Mouse (Mus musculus): ENCODE measurements around the gene Rdh16f1. TPM values are rescaled to one million over a fixed set of nuclear protein-coding genes. Genes with fewer than 3 reads are reported as not detected.

The Rdh16f1 gene
- polyA plus RNA-seq, 1 experiment from 2014 or later, result 0.15 TPM

- H3K27me3 ChIP-seq, result no peaks in the 10 kb centered on the region
- no peak for DNase-seq
- no peak overlapping the region for H3K4me2 ChIP-seq
- no peak overlapping the region for H3K27ac ChIP-seq
- H3K36me3 ChIP-seq, result no peaks in the 10 kb centered on the region
- H3K9ac ChIP-seq, result no peak overlapping the region
- H3K9me3 ChIP-seq (replicated peaks), result no peaks in the 10 kb centered on the region
- WGBS (ENCODE audit: insufficient replicate concordance), result 29% methylated on average over 5 of the region's 5 CpGs
- H3K4me1 ChIP-seq (replicated peaks), result peaks cover 95% of the 10 kb centered on the region
- no peak for ATAC-seq (ENCODE audit: low read depth)
- H3K4me3 ChIP-seq (replicated peaks), result no peak overlapping the region
These were observed 25.2 kb upstream of the Rdh16f1 start for GRCm38 (mm10) chr10:127734434-127734833.

GRCm38 (mm10) chr10:127736266-127736665, 23.3 kb upstream of the Rdh16f1 start:
- Histone ChIP-seq H3K4me1 (replicated peaks) (peaks cover 94% of the 10 kb centered on the region), H3K4me2 (no peak overlapping the region), H3K27me3 (no peaks in the 10 kb centered on the region), H3K4me3 (replicated peaks) (no peak overlapping the region), H3K27ac (peak overlapping the region; percentile 35), H3K9ac (no peak overlapping the region), H3K36me3 (peaks cover under 1% of the 10 kb centered on the region; the same call in 1 of the 2 replicates), H3K9me3 (replicated peaks) (no peaks in the 10 kb centered on the region)
- 40% methylated on average over 2 of the region's 2 CpGs for WGBS (ENCODE audit: insufficient replicate concordance)
- ATAC-seq (ENCODE audit: low read depth), result no peak
- DNase-seq, result no peak

GRCm38 (mm10) chr10:127736916-127737315, 22.7 kb upstream of the Rdh16f1 start:
- Histone ChIP-seq H3K4me2 (no peak overlapping the region), H3K9ac (no peak overlapping the region), H3K4me1 (replicated peaks) (peaks cover 90% of the 10 kb centered on the region), H3K9me3 (replicated peaks) (no peaks in the 10 kb centered on the region), H3K27ac (peak overlapping the region; percentile 15; the same call in 1 of the 2 replicates), H3K36me3 (peaks cover 7% of the 10 kb centered on the region), H3K4me3 (replicated peaks) (no peak overlapping the region), H3K27me3 (no peaks in the 10 kb centered on the region)
- DNase-seq (no peak), ATAC-seq (ENCODE audit: low read depth) (no peak)
- WGBS (ENCODE audit: insufficient replicate concordance), result 35% methylated on average over 4 of the region's 4 CpGs

- Histone ChIP-seq H3K9me3 (replicated peaks) (no peaks in the 10 kb centered on the region), H3K4me2 (no peak overlapping the region), H3K27ac (0 out of 2 replicates have a peak overlapping the region, but pooled peaks have one; percentile 15), H3K36me3 (peaks cover 14% of the 10 kb centered on the region), H3K9ac (no peak overlapping the region), H3K4me3 (replicated peaks) (no peak overlapping the region), H3K4me1 (replicated peaks) (peaks cover 83% of the 10 kb centered on the region), H3K27me3 (no peaks in the 10 kb centered on the region)
- ATAC-seq (ENCODE audit: low read depth) (no peak), DNase-seq (no peak)
- WGBS (ENCODE audit: insufficient replicate concordance), result 11% methylated on average over 2 of the region's 2 CpGs
These were observed 22.0 kb upstream of the Rdh16f1 start for GRCm38 (mm10) chr10:127737552-127737951.

GRCm38 (mm10) chr10:127738151-127738882, 21.3 kb upstream of the Rdh16f1 start:
- peak; percentile 42 for ATAC-seq (ENCODE audit: low read depth)

GRCm38 (mm10) chr10:127739083-127739660, 20.4 kb upstream of the Rdh16f1 start, which contains the start of gene Zbtb39:
Gene Zbtb39, plus strand, starts transcription at chr10:127739538.
- 1% methylated on average over 60 of the region's 61 CpGs for WGBS (ENCODE audit: insufficient replicate concordance)
- H3K27me3 ChIP-seq, result no peaks in the 10 kb centered on the region
- peak within 1 kb of the TSS; percentile 84 for H3K4me2 ChIP-seq
- peak; percentile 71 for ATAC-seq (ENCODE audit: low read depth)
- H3K36me3 ChIP-seq, result peaks cover 30% of the 10 kb centered on the region
- H3K4me3 ChIP-seq (replicated peaks), result peak within 1 kb of the TSS; percentile 83
- H3K27ac ChIP-seq, result peak within 1 kb of the TSS; percentile 77
- peak within 1 kb of the TSS; percentile 90 for H3K9ac ChIP-seq
- H3K4me1 ChIP-seq (replicated peaks), result peaks cover 69% of the 10 kb centered on the region
- no peaks in the 10 kb centered on the region for H3K9me3 ChIP-seq (replicated peaks)
- peak; percentile 67 for DNase-seq

More at GRCm38 (mm10) chr10:127738151-127738882, 21.3 kb upstream of the Rdh16f1 start:
- Histone ChIP-seq H3K4me3 (replicated peaks) (peak overlapping the region; percentile 83), H3K36me3 (peaks cover 21% of the 10 kb centered on the region), H3K9ac (peak overlapping the region; percentile 90), H3K4me1 (replicated peaks) (peaks cover 76% of the 10 kb centered on the region), H3K4me2 (peak overlapping the region; percentile 84), H3K9me3 (replicated peaks) (no peaks in the 10 kb centered on the region), H3K27ac (peak overlapping the region; percentile 77), H3K27me3 (no peaks in the 10 kb centered on the region)
- no peak for DNase-seq
- 22% methylated on average over 13 of the region's 13 CpGs for WGBS (ENCODE audit: insufficient replicate concordance)

- Histone ChIP-seq H3K4me1 (replicated peaks) (peaks cover 67% of the 10 kb centered on the region), H3K4me3 (replicated peaks) (peak overlapping the region; percentile 83), H3K27me3 (no peaks in the 10 kb centered on the region), H3K9ac (peak overlapping the region; percentile 90), H3K27ac (peak overlapping the region; percentile 73), H3K4me2 (peak overlapping the region; percentile 84), H3K9me3 (replicated peaks) (no peaks in the 10 kb centered on the region), H3K36me3 (peaks cover 35% of the 10 kb centered on the region)
- under 1% methylated on average over 53 of the region's 55 CpGs for WGBS (ENCODE audit: insufficient replicate concordance)
- peak; percentile 43 for ATAC-seq (ENCODE audit: low read depth)
- DNase-seq, result no peak
These were observed 19.9 kb upstream of the Rdh16f1 start for GRCm38 (mm10) chr10:127739661-127740161.

GRCm38 (mm10) chr10:127744661-127745060, 14.9 kb upstream of the Rdh16f1 start:
- Histone ChIP-seq H3K4me2 (no peak overlapping the region), H3K9ac (no peak overlapping the region), H3K27me3 (no peaks in the 10 kb centered on the region), H3K36me3 (peaks cover 64% of the 10 kb centered on the region), H3K27ac (no peak overlapping the region), H3K9me3 (replicated peaks) (no peaks in the 10 kb centered on the region), H3K4me3 (replicated peaks) (no peak overlapping the region), H3K4me1 (replicated peaks) (peaks cover 47% of the 10 kb centered on the region)
- 66% methylated on average over 5 of the region's 5 CpGs for WGBS (ENCODE audit: insufficient replicate concordance)
- ATAC-seq (ENCODE audit: low read depth), result no peak
- DNase-seq, result no peak

GRCm38 (mm10) chr10:127745886-127746285, 13.7 kb upstream of the Rdh16f1 start:
- Histone ChIP-seq H3K4me3 (replicated peaks) (no peak overlapping the region), H3K4me1 (replicated peaks) (peaks cover 40% of the 10 kb centered on the region), H3K36me3 (peaks cover 64% of the 10 kb centered on the region), H3K9ac (no peak overlapping the region), H3K9me3 (replicated peaks) (no peaks in the 10 kb centered on the region), H3K4me2 (no peak overlapping the region), H3K27ac (no peak overlapping the region), H3K27me3 (no peaks in the 10 kb centered on the region)
- DNase-seq, result no peak
- 69% methylated on average over 5 of the region's 5 CpGs for WGBS (ENCODE audit: insufficient replicate concordance)
- no peak for ATAC-seq (ENCODE audit: low read depth)

GRCm38 (mm10) chr10:127747254-127747653, 12.3 kb upstream of the Rdh16f1 start:
- H3K4me1 ChIP-seq (replicated peaks), result peaks cover 37% of the 10 kb centered on the region
- ATAC-seq (ENCODE audit: low read depth) (no peak), DNase-seq (no peak)
- no peak overlapping the region for H3K9ac ChIP-seq
- H3K4me2 ChIP-seq, result no peak overlapping the region
- no peaks in the 10 kb centered on the region for H3K9me3 ChIP-seq (replicated peaks)
- H3K27ac ChIP-seq, result peak overlapping the region; percentile 69; the same call in 1 of the 2 replicates
- 84% methylated on average over 8 of the region's 8 CpGs for WGBS (ENCODE audit: insufficient replicate concordance)
- H3K27me3 ChIP-seq, result no peaks in the 10 kb centered on the region
- H3K4me3 ChIP-seq (replicated peaks), result no peak overlapping the region
- peaks cover 53% of the 10 kb centered on the region for H3K36me3 ChIP-seq

GRCm38 (mm10) chr10:127748847-127749612, 10.6 kb upstream of the Rdh16f1 start:
- H3K9ac ChIP-seq, result no peak overlapping the region
- H3K4me2 ChIP-seq, result peak overlapping the region; percentile 28
- 27% methylated on average over 8 of the region's 8 CpGs for WGBS (ENCODE audit: insufficient replicate concordance)
- no peaks in the 10 kb centered on the region for H3K27me3 ChIP-seq
- DNase-seq (no peak), ATAC-seq (ENCODE audit: low read depth) (peak; percentile 64)
- H3K4me1 ChIP-seq (replicated peaks), result peaks cover 44% of the 10 kb centered on the region
- peak overlapping the region; percentile 27 for H3K4me3 ChIP-seq (replicated peaks)
- H3K27ac ChIP-seq, result peak overlapping the region; percentile 69
- H3K9me3 ChIP-seq (replicated peaks), result no peaks in the 10 kb centered on the region
- H3K36me3 ChIP-seq, result peaks cover 35% of the 10 kb centered on the region
